Mouse (Mus musculus): Measurements from ENCODE around the gene Bphl.

- TF ChIP-seq TAL1 (IDR thresholded peaks at IDR 0.05; ENCODE audit: low read length) (no peak), GATA1 (IDR thresholded peaks at IDR 0.05; ENCODE audit: low read length) (no peak)
These were observed 49.8 kb downstream of the Bphl start for GRCm38 (mm10) chr13:34087052-34087812.

Measured in erythroblast, embryonic 14.5 days (primary cell).